Mouse (Mus musculus) small intestine, adult 2 months (tissue): ENCODE results near the gene G6pc2. TPM values are rescaled to one million over a fixed set of nuclear protein-coding genes. Genes with fewer than 3 reads are reported as not detected.
A peak's percentile ranks its signal among the peaks of the same experiment; 100 is the strongest.

Experiments used
- H3K27ac ChIP-seq: fragments of 200-500 bp; 2 replicates; pipeline ENCODE4 v1.5.1; 2012; ENCODE audit warnings: low read depth, low read length, control low read depth, inconsistent platforms; ENCODE audit not compliant: insufficient read depth
- H3K27me3 ChIP-seq: fragments of 200-500 bp; 2 replicates; pipeline ENCODE4 v1.6.1; 2012; ENCODE audit warnings: mild to moderate bottlenecking, moderate library complexity, low read length, inconsistent platforms; ENCODE audit not compliant: control insufficient read depth, insufficient read depth
- H3K36me3 ChIP-seq: fragments of 200-500 bp; 2 replicates; pipeline ENCODE4 v1.6.1; 2012; ENCODE audit warnings: mild to moderate bottlenecking, low read length, control low read depth, inconsistent platforms; ENCODE audit not compliant: control insufficient read depth, insufficient read depth
- H3K4me1 ChIP-seq: fragments of 200-500 bp; 2 replicates; pipeline ENCODE4 v1.6.1; 2012; ENCODE audit warnings: low read length, inconsistent platforms, mixed read lengths; ENCODE audit not compliant: control insufficient read depth, insufficient read depth, insufficient read length
- H3K4me3 ChIP-seq: fragments of 200-500 bp; 2 replicates; pipeline ENCODE4 v1.5.1; 2012; ENCODE audit warnings: low read depth, mild to moderate bottlenecking, control low read depth, inconsistent platforms, low read length, moderate library complexity
- CTCF ChIP-seq: fragments of 200-500 bp; IDR thresholded peaks from 2 replicates; pipeline ENCODE4 v1.5.1; 2012; ENCODE audit warnings: low read depth, mild to moderate bottlenecking, control low read depth, inconsistent platforms, low read length, moderate library complexity, mixed read lengths; ENCODE audit not compliant: insufficient replicate concordance, insufficient read length; ENCODE audit errors: extremely low read depth
- POLR2A ChIP-seq: fragments of 200-500 bp; IDR thresholded peaks from 2 replicates; pipeline ENCODE4 v1.6.1; 2012; ENCODE audit warnings: low read depth, mild to moderate bottlenecking, control low read depth, inconsistent platforms, low read length, moderate library complexity
- WGBS: fragments of 180-500 bp; shearing (Covaris S2); methylation state at CpG from one replicate; pipeline ENCODE4 v1.1.7; 2018; 5-methylcytosine and 5-hydroxymethylcytosine counted together
- polyA plus RNA-seq: library from polyadenylated mRNA; depleted of rRNA; stranded (reverse); fragments of >200 nt; gene quantifications from 2 replicates; pipeline ENCODE4 v1.2.3, GENCODE M21; 2012

G6pc2 gene
- polyA plus RNA-seq, 1 experiment: not detected

DNA sequence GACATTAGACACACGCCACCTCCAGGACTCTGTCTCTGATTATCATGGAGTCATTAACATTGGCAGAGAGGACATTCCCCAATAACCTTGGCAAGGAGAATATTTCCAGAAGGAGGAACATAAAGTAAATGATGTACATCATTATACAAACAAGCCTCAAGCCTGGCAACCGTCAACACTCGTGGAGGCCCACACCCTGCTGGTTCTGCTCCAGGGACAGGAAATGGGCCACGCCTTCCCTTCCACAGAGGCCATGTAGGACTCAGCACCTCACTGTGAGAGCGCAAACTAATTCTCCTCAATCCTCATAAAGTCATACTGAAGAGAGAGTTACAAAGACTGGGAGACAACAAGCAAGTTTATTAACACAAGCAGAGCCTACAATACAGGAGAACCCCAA lies 17.3 kb upstream of the G6pc2 start:
- Histone ChIP-seq H3K36me3 (peaks cover 19% of the 10 kb centered on the region), H3K27me3 (no peaks in the 10 kb centered on the region), H3K4me3 (no peak overlapping the region), H3K27ac (no peak overlapping the region), H3K4me1 (no peaks in the 10 kb centered on the region)
- TF ChIP-seq POLR2A: no peak
- no peak for TF ChIP-seq CTCF
- 69% methylated on average over 5 of the region's 5 CpGs for WGBS

DNA sequence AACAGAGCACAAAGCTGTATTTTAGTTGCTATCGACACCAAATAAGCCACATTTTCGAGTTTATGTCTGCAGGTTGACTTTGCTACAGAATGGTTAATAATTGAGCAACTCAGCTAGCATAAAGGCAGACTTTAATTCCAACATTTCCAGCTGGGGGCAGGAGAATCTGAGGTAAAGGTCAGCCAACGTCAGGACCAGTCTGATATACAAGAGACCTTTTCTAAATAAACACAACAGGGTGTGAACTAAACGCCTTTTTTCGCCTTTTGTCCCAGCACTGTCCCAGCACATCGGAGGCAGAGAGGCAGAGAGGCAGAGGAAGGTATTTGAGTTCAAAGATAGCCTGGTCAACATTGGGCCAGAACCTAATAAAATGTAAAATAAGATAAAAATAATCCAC lies 5.7 kb upstream of the G6pc2 start:
- Histone ChIP-seq H3K27me3 (no peaks in the 10 kb centered on the region), H3K4me1 (peaks cover 4% of the 10 kb centered on the region; the same call in 1 of the 2 replicates), H3K4me3 (peak overlapping the region; percentile 90), H3K27ac (no peak overlapping the region), H3K36me3 (peaks cover 4% of the 10 kb centered on the region)
- TF ChIP-seq CTCF (no peak), POLR2A (no peak)
- WGBS: 5% methylated on average over 6 of the region's 6 CpGs

DNA sequence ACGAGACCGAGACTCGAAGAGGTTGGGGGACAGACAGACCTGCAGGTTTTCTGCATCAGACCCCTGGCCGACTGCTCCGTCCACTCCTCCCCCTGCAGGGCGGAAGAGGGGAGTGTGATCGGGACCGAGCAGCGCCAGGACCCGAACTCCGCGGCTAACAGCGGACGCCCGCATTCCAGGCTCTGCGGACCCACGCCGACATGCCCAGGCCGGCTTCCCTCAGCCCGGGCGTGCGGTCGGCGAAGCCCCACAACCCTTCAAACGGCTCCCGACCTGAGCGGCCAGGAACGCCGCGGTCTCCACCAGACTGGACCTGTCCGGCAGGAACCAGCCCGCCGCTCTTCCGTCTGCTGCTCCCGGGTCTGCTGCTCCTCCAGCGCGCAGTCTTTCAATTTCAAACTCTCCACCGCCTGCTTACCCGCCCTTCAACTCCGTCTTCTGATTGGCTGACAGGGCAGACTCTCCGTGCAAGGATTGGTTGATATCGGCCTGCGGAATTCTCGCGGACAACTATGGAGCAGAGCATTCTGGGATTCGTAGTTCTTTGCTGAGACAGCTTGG lies 5.0 kb upstream of the G6pc2 start, which contains the start of gene Spc25:
Gene Spc25, minus strand, starts transcription at position 404 of the 561 bp plus-strand sequence.
- peaks cover 4% of the 10 kb centered on the region for H3K36me3 ChIP-seq
- under 1% methylated on average over 46 of the region's 46 CpGs for WGBS

DNA sequence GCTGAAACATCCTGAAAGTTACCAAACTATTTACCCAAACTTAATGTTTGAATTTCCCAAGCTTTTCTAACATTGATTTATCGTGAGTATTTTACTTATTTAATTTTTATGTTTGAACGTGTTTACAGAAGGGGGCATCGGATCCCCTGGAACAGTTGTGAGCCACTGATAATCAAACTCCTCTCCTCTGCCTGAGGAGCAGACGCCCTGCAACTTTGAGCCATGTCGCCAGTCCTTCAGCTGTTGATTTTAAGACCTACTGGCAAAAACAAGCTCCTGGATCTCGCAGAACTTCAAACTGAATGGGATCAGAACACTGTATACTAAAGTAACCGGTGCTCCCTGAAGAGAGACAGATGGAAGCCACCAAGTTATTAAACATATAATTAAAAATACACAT lies 4.3 kb upstream of the G6pc2 start:
- no peak for TF ChIP-seq CTCF
- TF ChIP-seq POLR2A: no peak
- peaks cover 4% of the 10 kb centered on the region; the same call in 1 of the 2 replicates for H3K4me1 ChIP-seq
- 18% methylated on average over 7 of the region's 7 CpGs for WGBS
- H3K27ac ChIP-seq: no peak overlapping the region
- H3K36me3 ChIP-seq: no peaks in the 10 kb centered on the region
- no peaks in the 10 kb centered on the region for H3K27me3 ChIP-seq
- H3K4me3 ChIP-seq: no peak overlapping the region

More for the DNA sequence above, 5.0 kb upstream of the G6pc2 start, which contains the start of gene Spc25:
- Histone ChIP-seq H3K27me3 (no peaks in the 10 kb centered on the region), H3K27ac (no peak within 1 kb of the TSS), H3K4me1 (peaks cover 4% of the 10 kb centered on the region; the same call in 1 of the 2 replicates), H3K4me3 (peak within 1 kb of the TSS; percentile 90)
- TF ChIP-seq POLR2A: 0 out of 2 replicates have a peak, but pooled peaks have one; percentile 39
- no peak for TF ChIP-seq CTCF

DNA sequence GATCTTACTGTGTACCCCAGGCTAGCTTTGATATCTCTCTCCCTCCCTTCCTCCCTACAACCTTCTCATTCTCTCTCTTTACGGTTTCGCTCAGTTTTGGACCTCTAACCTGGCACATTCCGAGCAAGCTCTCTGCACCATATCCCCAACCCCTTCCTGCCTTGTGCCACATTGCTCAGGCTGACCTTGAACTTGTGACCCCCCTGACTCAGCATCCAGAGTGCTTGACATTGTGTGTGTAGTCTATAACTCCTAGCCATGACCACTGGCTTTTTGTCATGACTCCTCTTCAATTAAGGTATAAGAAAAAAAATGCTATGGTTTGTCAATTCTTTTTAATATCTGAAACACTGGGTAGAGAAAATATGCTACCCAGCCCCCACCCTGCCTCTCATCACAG lies 1.2 kb upstream of the G6pc2 start:
- H3K27me3 ChIP-seq: no peaks in the 10 kb centered on the region
- no peak overlapping the region for H3K4me3 ChIP-seq
- 84% methylated on average over 3 of the region's 3 CpGs for WGBS
- no peaks in the 10 kb centered on the region for H3K36me3 ChIP-seq
- H3K27ac ChIP-seq: no peak overlapping the region
- H3K4me1 ChIP-seq: peaks cover 4% of the 10 kb centered on the region; the same call in 1 of the 2 replicates
- TF ChIP-seq CTCF: no peak
- no peak for TF ChIP-seq POLR2A

DNA sequence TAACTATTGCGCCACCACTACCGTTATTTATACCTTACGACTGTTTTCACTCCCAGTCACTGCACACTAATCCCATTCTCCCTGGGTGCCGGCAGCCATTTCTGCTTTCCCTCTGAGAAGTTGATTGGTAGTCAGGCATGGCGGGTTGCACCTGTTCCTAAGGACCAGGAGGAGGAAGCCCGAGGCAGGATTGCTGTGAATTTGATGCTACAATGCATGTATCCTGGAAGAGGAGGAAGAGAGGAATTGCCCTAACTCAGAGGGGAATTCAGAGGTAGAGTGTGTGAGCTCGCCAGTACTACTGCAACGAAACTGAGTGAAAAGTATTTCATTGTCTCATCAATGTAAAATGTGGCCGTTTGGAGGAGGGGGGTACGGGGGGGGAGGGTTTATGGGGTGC lies 1.8 kb downstream of the G6pc2 start:
- WGBS: 66% methylated on average over 10 of the region's 10 CpGs
- H3K4me1 ChIP-seq: no peaks in the 10 kb centered on the region
- H3K27me3 ChIP-seq: no peaks in the 10 kb centered on the region
- H3K27ac ChIP-seq: no peak overlapping the region
- no peaks in the 10 kb centered on the region for H3K36me3 ChIP-seq
- no peak overlapping the region for H3K4me3 ChIP-seq
- TF ChIP-seq POLR2A (no peak), CTCF (no peak)

DNA sequence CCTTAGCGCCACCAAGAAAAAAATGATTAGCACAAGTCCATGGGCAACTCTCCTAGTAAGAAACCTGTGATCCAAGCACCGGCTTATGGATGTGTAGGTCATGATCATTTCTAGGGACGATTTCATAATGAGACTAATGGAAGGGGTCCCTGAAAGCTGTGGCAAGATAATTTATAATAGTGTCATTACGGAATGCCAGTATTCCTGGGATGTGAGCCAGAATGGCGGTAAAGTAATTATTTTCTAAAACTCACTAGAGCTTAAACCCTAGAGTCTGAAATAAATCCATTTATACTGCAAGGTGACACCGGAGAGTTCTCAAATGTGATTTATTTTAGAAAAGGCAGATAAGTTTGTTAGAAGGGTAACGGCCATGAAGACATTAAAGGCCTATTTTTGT lies 4.4 kb downstream of the G6pc2 start:
- WGBS: 77% methylated on average over 7 of the region's 7 CpGs
- no peaks in the 10 kb centered on the region for H3K36me3 ChIP-seq
- TF ChIP-seq POLR2A (no peak), CTCF (no peak)

DNA sequence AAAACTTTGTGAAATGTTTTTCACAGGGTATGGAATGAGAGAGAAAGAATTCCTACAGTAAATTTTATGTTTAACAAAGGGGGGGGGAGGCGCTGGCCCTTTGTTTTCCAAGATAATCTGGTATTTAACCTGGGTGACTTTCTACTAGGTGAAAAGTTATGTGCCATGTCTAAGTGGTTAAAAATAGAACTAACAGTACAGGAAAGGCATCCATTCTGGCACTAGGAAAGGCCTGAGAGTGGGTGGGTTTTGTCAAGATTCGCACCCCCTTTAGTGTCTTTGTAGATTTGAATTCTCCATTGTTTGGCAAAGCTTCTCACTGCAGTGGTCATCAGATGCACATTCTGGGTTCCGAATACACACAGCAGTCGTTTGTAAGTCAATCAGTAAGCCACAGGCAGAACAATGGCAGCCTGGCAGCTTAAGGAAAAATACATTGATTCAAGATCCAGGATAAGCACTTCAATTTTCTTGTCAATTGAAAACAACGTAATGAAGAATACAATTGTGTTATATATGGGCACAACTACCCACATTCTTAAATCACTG lies 11.1 kb downstream of the G6pc2 start:
- H3K4me3 ChIP-seq: no peak overlapping the region
- no peaks in the 10 kb centered on the region for H3K4me1 ChIP-seq
- no peaks in the 10 kb centered on the region; the same call in 1 of the 2 replicates for H3K27me3 ChIP-seq
- WGBS: 64% methylated on average over 5 of the region's 5 CpGs
- no peaks in the 10 kb centered on the region for H3K36me3 ChIP-seq
- TF ChIP-seq POLR2A: no peak
- no peak for TF ChIP-seq CTCF
- no peak overlapping the region for H3K27ac ChIP-seq

More for the DNA sequence above, 4.4 kb downstream of the G6pc2 start:
- Histone ChIP-seq H3K27me3 (no peaks in the 10 kb centered on the region), H3K27ac (no peak overlapping the region), H3K4me3 (no peak overlapping the region), H3K4me1 (no peaks in the 10 kb centered on the region)
